Mouse (Mus musculus) cerebellum, adult 2 months (tissue): ENCODE measurements at regions not wholly inside any gene's neighbourhood (a gene's known extent, or its start where the extent isn't known, plus 50 kb on each side); places are given as distances from the start of the nearest gene placed in this dataset.
A peak's percentile ranks its signal among the peaks of the same experiment; 100 is the strongest.

Source experiments
- DNase-seq, 2 experiments: peaks; one replicate each; pipeline ENCODE4 v3.0.0; 2021
- H3K27ac ChIP-seq: fragments of 200-500 bp; 2 replicates; pipeline ENCODE4 v1.5.1; 2012; ENCODE audit warnings: low read length, control low read depth, inconsistent platforms; ENCODE audit not compliant: insufficient read depth
- H3K27me3 ChIP-seq: fragments of 200-500 bp; 2 replicates; pipeline ENCODE4 v1.6.1; 2012; ENCODE audit warnings: inconsistent platforms, mild to moderate bottlenecking, low read length, moderate library complexity; ENCODE audit not compliant: control insufficient read depth, insufficient read depth
- H3K4me1 ChIP-seq: fragments of 200-500 bp; 2 replicates; pipeline ENCODE4 v1.6.1; 2011; ENCODE audit warnings: low read length; ENCODE audit not compliant: control insufficient read depth, insufficient read depth
- H3K4me3 ChIP-seq: fragments of 200-500 bp; replicated peaks from 2 replicates; pipeline ENCODE3; 2011; ENCODE audit warnings: mild to moderate bottlenecking, low read depth, low read length, control low read depth; ENCODE audit not compliant: insufficient read depth
- CTCF ChIP-seq: fragments of 200-500 bp; IDR thresholded peaks from 2 replicates; pipeline ENCODE4 v1.5.1; 2011; ENCODE audit warnings: low read depth, mild to moderate bottlenecking, control low read depth, low read length, moderate library complexity, borderline replicate concordance; ENCODE audit not compliant: insufficient read depth
- POLR2A ChIP-seq: fragments of 200-500 bp; IDR thresholded peaks from 2 replicates; pipeline ENCODE4 v1.6.1; 2011; ENCODE audit warnings: low read length, control low read depth, borderline replicate concordance; ENCODE audit not compliant: insufficient read depth
- WGBS: fragments of 180-500 bp; shearing (Covaris S2); methylation state at CpG from one replicate; pipeline ENCODE4 v1.1.7; 2018; 5-methylcytosine and 5-hydroxymethylcytosine counted together

- no peak for DNase-seq
- Histone ChIP-seq H3K4me3 (no peak overlapping the region), H3K27ac (no peak overlapping the region), H3K27me3 (no peaks in the 10 kb centered on the region), H3K4me1 (no peaks in the 10 kb centered on the region)
- TF ChIP-seq POLR2A = no peak
- TF ChIP-seq CTCF = no peak
- WGBS = 92% methylated on average over 4 of the region's 4 CpGs
These were observed 99.4 kb upstream of the Otud4 start for GRCm38 (mm10) chr8:79540053-79540452.

GRCm38 (mm10) chr8:79534271-79534889 lies 105.0 kb upstream of the Otud4 start:
- Histone ChIP-seq H3K4me1 (no peaks in the 10 kb centered on the region), H3K27ac (no peak overlapping the region), H3K27me3 (no peaks in the 10 kb centered on the region), H3K4me3 (no peak overlapping the region)
- peak in 1 of 2 experiments; percentile 6 for DNase-seq
- TF ChIP-seq POLR2A (no peak), CTCF (no peak)
- 70% methylated on average over 12 of the region's 12 CpGs for WGBS

- no peak overlapping the region for H3K27ac ChIP-seq
- no peak overlapping the region for H3K4me3 ChIP-seq
- 23% methylated on average over 4 of the region's 4 CpGs for WGBS
- TF ChIP-seq POLR2A (no peak), CTCF (0 out of 2 replicates have a peak, but pooled peaks have one; percentile 7)
- DNase-seq = no peak
- H3K27me3 ChIP-seq = no peaks in the 10 kb centered on the region
- H3K4me1 ChIP-seq = no peaks in the 10 kb centered on the region
These were observed 109.9 kb upstream of the Otud4 start for GRCm38 (mm10) chr8:79529556-79529955.

GRCm38 (mm10) chr8:79522040-79522439 lies 117.4 kb upstream of the Otud4 start:
- no peaks in the 10 kb centered on the region for H3K4me1 ChIP-seq
- 67% methylated on average over 1 of the region's 1 CpGs for WGBS
- H3K27me3 ChIP-seq = no peaks in the 10 kb centered on the region
- no peak overlapping the region for H3K4me3 ChIP-seq
- TF ChIP-seq POLR2A (no peak), CTCF (no peak)
- DNase-seq = no peak
- H3K27ac ChIP-seq = no peak overlapping the region

GRCm38 (mm10) chr8:79518966-79519365 lies 119.6 kb upstream of the Smad1 start:
- WGBS = 34% methylated on average over 4 of the region's 4 CpGs
- Histone ChIP-seq H3K27ac (no peak overlapping the region), H3K4me1 (no peaks in the 10 kb centered on the region), H3K4me3 (no peak overlapping the region), H3K27me3 (no peaks in the 10 kb centered on the region)
- no peak for DNase-seq
- TF ChIP-seq CTCF = no peak
- no peak for TF ChIP-seq POLR2A

- no peak overlapping the region for H3K4me3 ChIP-seq
- WGBS = 82% methylated on average over 6 of the region's 6 CpGs
- H3K4me1 ChIP-seq = no peaks in the 10 kb centered on the region
- TF ChIP-seq CTCF (no peak), POLR2A (no peak)
- no peaks in the 10 kb centered on the region for H3K27me3 ChIP-seq
- no peak overlapping the region for H3K27ac ChIP-seq
- DNase-seq = no peak
These were observed 116.0 kb upstream of the Smad1 start for GRCm38 (mm10) chr8:79515282-79515783.

- WGBS = 42% methylated on average over 4 of the region's 4 CpGs
- no peak for DNase-seq
These were observed 115.4 kb upstream of the Smad1 start for GRCm38 (mm10) chr8:79514655-79515278.

GRCm38 (mm10) chr8:79508597-79508996 lies 109.3 kb upstream of the Smad1 start:
- Histone ChIP-seq H3K27me3 (no peaks in the 10 kb centered on the region), H3K4me3 (no peak overlapping the region), H3K27ac (no peak overlapping the region), H3K4me1 (no peaks in the 10 kb centered on the region; the same call in 1 of the 2 replicates)
- DNase-seq = no peak
- no peak for TF ChIP-seq CTCF
- TF ChIP-seq POLR2A = no peak
- 71% methylated on average over 3 of the region's 3 CpGs for WGBS

More at GRCm38 (mm10) chr8:79514655-79515278, 115.4 kb upstream of the Smad1 start:
- no peaks in the 10 kb centered on the region for H3K27me3 ChIP-seq
- no peaks in the 10 kb centered on the region for H3K4me1 ChIP-seq
- no peak overlapping the region for H3K27ac ChIP-seq
- no peak overlapping the region for H3K4me3 ChIP-seq
- TF ChIP-seq CTCF (no peak), POLR2A (no peak)
